Mouse (Mus musculus): Measurements from ENCODE around the gene Fmnl1. TPM values are rescaled to one million over a fixed set of nuclear protein-coding genes. Genes with fewer than 3 reads are reported as not detected.
A peak's percentile ranks its signal among the peaks of the same experiment; 100 is the strongest.

Fmnl1 gene
- polyA plus RNA-seq, 1 experiment from 2014 or later: 1.8 TPM

DNA sequence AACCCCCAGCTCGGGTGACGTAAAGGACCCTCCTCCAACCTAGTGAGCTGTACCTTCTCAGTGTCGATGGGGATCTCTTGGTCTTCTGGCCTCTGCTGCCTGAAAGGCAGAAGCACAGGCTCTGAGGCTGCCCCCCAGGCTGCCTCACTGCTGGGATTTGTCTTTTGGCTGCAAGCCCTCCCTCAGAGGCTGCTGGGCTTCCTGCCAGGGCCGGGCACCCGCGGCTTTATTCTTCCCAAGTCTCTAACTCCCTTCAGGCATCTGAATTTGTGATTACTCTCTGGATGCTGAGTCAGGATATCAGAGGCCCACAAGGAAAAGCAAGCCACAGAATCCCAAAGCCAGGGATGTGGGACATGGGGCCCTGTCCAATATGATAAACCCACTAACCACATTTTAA lies 30.8 kb downstream of the Fmnl1 start:
- no peak overlapping the region for H3K27ac ChIP-seq (ENCODE audit: low read depth, low read length)
- H3K4me1 ChIP-seq (replicated peaks; ENCODE audit: control insufficient read depth, insufficient read depth, low read length): peaks cover 5% of the 10 kb centered on the region; the same call in 1 of the 2 replicates
- 28% methylated on average over 6 of the region's 6 CpGs for WGBS
- H3K9me3 ChIP-seq (ENCODE audit: control insufficient read depth, low read length): no peaks in the 10 kb centered on the region
- ATAC-seq (replicated peaks; ENCODE audit: low FRiP score) (no peak), DNase-seq (ENCODE audit: low spot score) (no peak)
- no peak overlapping the region for H3K9ac ChIP-seq (ENCODE audit: low read length)
- peaks cover 40% of the 10 kb centered on the region for H3K27me3 ChIP-seq (ENCODE audit: control insufficient read depth, insufficient read depth, low read length)
- H3K36me3 ChIP-seq (ENCODE audit: control insufficient read depth, insufficient read depth, low read length): no peaks in the 10 kb centered on the region
- H3K4me3 ChIP-seq (ENCODE audit: low read depth, low read length): no peak overlapping the region
- no peak overlapping the region for H3K4me2 ChIP-seq (ENCODE audit: low read depth, low read length, severe bottlenecking)

DNA sequence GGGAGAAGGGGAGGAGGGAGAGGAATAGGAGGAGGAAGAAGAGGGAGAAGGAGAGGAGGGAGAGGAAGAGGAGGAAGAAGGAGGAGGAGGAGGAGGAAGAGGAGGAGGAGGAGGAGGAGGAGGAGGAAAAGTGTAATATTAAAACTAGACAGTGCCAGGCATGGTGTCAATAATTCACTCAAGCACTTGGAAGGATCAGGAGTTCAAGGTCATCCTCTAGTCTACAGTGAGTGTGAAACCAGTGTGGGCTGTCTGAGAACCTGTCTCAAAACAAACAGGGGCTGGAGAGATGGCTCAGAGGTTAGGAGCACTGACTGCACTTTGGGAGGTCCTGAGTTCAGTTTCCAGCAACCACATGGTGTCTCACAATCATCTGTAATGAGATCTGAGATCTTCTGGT lies 31.5 kb downstream of the Fmnl1 start:
- Histone ChIP-seq H3K4me3 (ENCODE audit: low read depth, low read length) (no peak overlapping the region), H3K9me3 (ENCODE audit: control insufficient read depth, low read length) (no peaks in the 10 kb centered on the region), H3K4me2 (ENCODE audit: low read depth, low read length, severe bottlenecking) (no peak overlapping the region), H3K27me3 (ENCODE audit: control insufficient read depth, insufficient read depth, low read length) (peaks cover 36% of the 10 kb centered on the region), H3K9ac (ENCODE audit: low read length) (no peak overlapping the region), H3K36me3 (ENCODE audit: control insufficient read depth, insufficient read depth, low read length) (no peaks in the 10 kb centered on the region), H3K4me1 (replicated peaks; ENCODE audit: control insufficient read depth, insufficient read depth, low read length) (peaks cover 5% of the 10 kb centered on the region; the same call in 1 of the 2 replicates), H3K27ac (ENCODE audit: low read depth, low read length) (no peak overlapping the region)
- DNase-seq (ENCODE audit: low spot score): no peak
- ATAC-seq (replicated peaks; ENCODE audit: low FRiP score): no peak

- ATAC-seq (replicated peaks; ENCODE audit: low FRiP score): no peak
- 90% methylated on average over 6 of the region's 6 CpGs for WGBS
Measured at GRCm38 (mm10) chr11:103206203-103206602, 35.3 kb downstream of the Fmnl1 start.

DNA sequence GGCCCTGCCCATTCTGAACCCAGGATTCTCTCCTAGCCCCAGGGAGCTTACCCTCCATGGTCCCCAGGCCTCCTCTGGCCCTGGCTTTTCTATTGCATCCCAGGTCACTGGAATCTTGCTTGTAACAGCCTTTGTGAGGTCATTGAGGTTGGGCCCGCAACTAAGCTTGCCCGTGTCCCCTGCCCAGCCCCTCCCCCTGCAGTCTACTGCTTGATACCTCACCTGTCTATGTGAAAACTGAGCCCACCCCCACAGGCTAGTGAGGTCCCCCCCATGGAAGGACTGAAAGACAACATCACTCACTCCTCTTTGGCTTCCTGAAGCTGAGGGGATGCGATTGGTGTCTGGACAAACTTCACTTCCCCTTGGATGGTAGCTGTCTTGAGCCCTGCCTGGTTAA lies 37.6 kb downstream of the Fmnl1 start, which contains the start of gene 1700023F06Rik:
1700023F06Rik (minus strand) TSS at position 101 of the 400 bp plus-strand sequence.
- no peak within 1 kb of the TSS for H3K27ac ChIP-seq (ENCODE audit: low read depth, low read length)
- no peaks in the 10 kb centered on the region for H3K9me3 ChIP-seq (ENCODE audit: control insufficient read depth, low read length)
- no peaks in the 10 kb centered on the region for H3K36me3 ChIP-seq (ENCODE audit: control insufficient read depth, insufficient read depth, low read length)
- H3K4me3 ChIP-seq (ENCODE audit: low read depth, low read length): no peak within 1 kb of the TSS
- DNase-seq (ENCODE audit: low spot score) (no peak), ATAC-seq (replicated peaks; ENCODE audit: low FRiP score) (no peak)
- no peak within 1 kb of the TSS for H3K4me2 ChIP-seq (ENCODE audit: low read depth, low read length, severe bottlenecking)
- H3K27me3 ChIP-seq (ENCODE audit: control insufficient read depth, insufficient read depth, low read length): no peaks in the 10 kb centered on the region
- WGBS: 94% methylated on average over 3 of the region's 3 CpGs
- H3K9ac ChIP-seq (ENCODE audit: low read length): no peak within 1 kb of the TSS
- H3K4me1 ChIP-seq (replicated peaks; ENCODE audit: control insufficient read depth, insufficient read depth, low read length): no peaks in the 10 kb centered on the region

More at GRCm38 (mm10) chr11:103206203-103206602, 35.3 kb downstream of the Fmnl1 start:
- DNase-seq (ENCODE audit: low spot score): no peak
- no peak overlapping the region for H3K27ac ChIP-seq (ENCODE audit: low read depth, low read length)
- no peak overlapping the region for H3K4me3 ChIP-seq (ENCODE audit: low read depth, low read length)
- no peak overlapping the region for H3K9ac ChIP-seq (ENCODE audit: low read length)
- no peaks in the 10 kb centered on the region for H3K9me3 ChIP-seq (ENCODE audit: control insufficient read depth, low read length)
- no peaks in the 10 kb centered on the region for H3K27me3 ChIP-seq (ENCODE audit: control insufficient read depth, insufficient read depth, low read length)
- no peaks in the 10 kb centered on the region for H3K4me1 ChIP-seq (replicated peaks; ENCODE audit: control insufficient read depth, insufficient read depth, low read length)
- H3K4me2 ChIP-seq (ENCODE audit: low read depth, low read length, severe bottlenecking): no peak overlapping the region
- H3K36me3 ChIP-seq (ENCODE audit: control insufficient read depth, insufficient read depth, low read length): no peaks in the 10 kb centered on the region

DNA sequence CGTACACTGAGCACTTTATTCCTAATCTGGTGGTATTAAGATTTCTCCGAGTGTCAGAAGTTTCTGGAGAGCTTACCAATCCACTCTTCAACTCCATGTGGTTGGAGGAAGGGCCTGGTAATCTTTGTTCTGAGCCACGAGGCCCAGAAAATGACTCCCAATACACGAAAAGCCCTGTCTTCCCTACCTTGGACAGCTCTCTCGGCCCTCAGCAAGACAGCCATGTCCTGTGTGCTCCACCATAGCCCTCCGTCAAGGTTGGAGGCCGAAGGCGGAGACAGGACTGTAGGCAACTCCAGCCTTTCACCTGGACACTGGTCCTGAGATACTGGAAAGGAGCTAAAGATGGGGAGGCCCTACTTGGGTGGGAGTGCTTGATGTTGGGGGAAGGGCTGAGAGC lies 39.4 kb downstream of the Fmnl1 start:
- H3K27me3 ChIP-seq (ENCODE audit: control insufficient read depth, insufficient read depth, low read length): no peaks in the 10 kb centered on the region
- no peak overlapping the region for H3K4me3 ChIP-seq (ENCODE audit: low read depth, low read length)
- DNase-seq (ENCODE audit: low spot score) (no peak), ATAC-seq (replicated peaks; ENCODE audit: low FRiP score) (no peak)
- WGBS: 75% methylated on average over 8 of the region's 8 CpGs
- H3K9me3 ChIP-seq (ENCODE audit: control insufficient read depth, low read length): no peaks in the 10 kb centered on the region
- H3K4me1 ChIP-seq (replicated peaks; ENCODE audit: control insufficient read depth, insufficient read depth, low read length): no peaks in the 10 kb centered on the region
- H3K4me2 ChIP-seq (ENCODE audit: low read depth, low read length, severe bottlenecking): no peak overlapping the region
- H3K36me3 ChIP-seq (ENCODE audit: control insufficient read depth, insufficient read depth, low read length): no peaks in the 10 kb centered on the region
- no peak overlapping the region for H3K9ac ChIP-seq (ENCODE audit: low read length)
- no peak overlapping the region for H3K27ac ChIP-seq (ENCODE audit: low read depth, low read length)

DNA sequence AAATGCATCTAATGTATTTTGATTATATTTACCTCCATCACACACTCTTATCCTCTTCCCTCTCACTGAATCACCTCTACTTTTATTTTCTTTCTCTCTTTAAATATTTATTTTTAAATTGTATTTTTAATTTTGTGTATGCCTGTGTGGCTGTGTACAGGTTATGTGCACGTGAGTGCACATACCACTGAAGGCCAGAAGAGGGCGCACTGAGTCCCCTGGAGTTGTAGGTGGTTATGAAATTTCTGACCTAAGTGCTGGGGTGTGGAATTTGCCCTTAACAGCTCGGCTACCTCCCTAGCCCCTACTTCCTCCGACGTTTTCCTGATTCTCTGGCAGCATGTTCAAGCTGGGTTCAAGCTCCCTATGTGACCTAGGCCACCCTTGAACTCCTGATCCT lies 42.8 kb downstream of the Fmnl1 start:
- H3K4me2 ChIP-seq (ENCODE audit: low read depth, low read length, severe bottlenecking): no peak overlapping the region
- no peak overlapping the region for H3K9ac ChIP-seq (ENCODE audit: low read length)
- DNase-seq (ENCODE audit: low spot score): no peak
- H3K27me3 ChIP-seq (ENCODE audit: control insufficient read depth, insufficient read depth, low read length): no peaks in the 10 kb centered on the region
- H3K36me3 ChIP-seq (ENCODE audit: control insufficient read depth, insufficient read depth, low read length): no peaks in the 10 kb centered on the region
- no peak for ATAC-seq (replicated peaks; ENCODE audit: low FRiP score)
- H3K4me1 ChIP-seq (replicated peaks; ENCODE audit: control insufficient read depth, insufficient read depth, low read length): 0 out of 2 replicates have a peak, but pooled peaks cover 2% of the 10 kb centered on the region
- no peak overlapping the region for H3K27ac ChIP-seq (ENCODE audit: low read depth, low read length)
- WGBS: 88% methylated on average over 5 of the region's 5 CpGs
- H3K9me3 ChIP-seq (ENCODE audit: control insufficient read depth, low read length): no peaks in the 10 kb centered on the region
- H3K4me3 ChIP-seq (ENCODE audit: low read depth, low read length): no peak overlapping the region

- H3K9ac ChIP-seq (ENCODE audit: low read length): no peak overlapping the region
- H3K27ac ChIP-seq (ENCODE audit: low read depth, low read length): no peak overlapping the region
- ATAC-seq (replicated peaks; ENCODE audit: low FRiP score): no peak
- no peak overlapping the region for H3K4me2 ChIP-seq (ENCODE audit: low read depth, low read length, severe bottlenecking)
- H3K9me3 ChIP-seq (ENCODE audit: control insufficient read depth, low read length): no peaks in the 10 kb centered on the region
- H3K36me3 ChIP-seq (ENCODE audit: control insufficient read depth, insufficient read depth, low read length): no peaks in the 10 kb centered on the region
- no peak for DNase-seq (ENCODE audit: low spot score)
- H3K27me3 ChIP-seq (ENCODE audit: control insufficient read depth, insufficient read depth, low read length): no peaks in the 10 kb centered on the region
- 0 out of 2 replicates have a peak, but pooled peaks cover 2% of the 10 kb centered on the region for H3K4me1 ChIP-seq (replicated peaks; ENCODE audit: control insufficient read depth, insufficient read depth, low read length)
- 82% methylated on average over 1 of the region's 1 CpGs for WGBS
- no peak overlapping the region for H3K4me3 ChIP-seq (ENCODE audit: low read depth, low read length)
Measured at GRCm38 (mm10) chr11:103215355-103215754, 44.4 kb downstream of the Fmnl1 start.

GRCm38 (mm10) chr11:103217790-103218516 lies 47.0 kb downstream of the Fmnl1 start, which contains the start of gene Spata32:
Spata32 (minus strand) TSS chr11:103218432.
- under 1% methylated on average over 45 of the region's 45 CpGs for WGBS
- peak; percentile 80 for DNase-seq (ENCODE audit: low spot score)
- H3K9ac ChIP-seq (ENCODE audit: low read length): peak within 1 kb of the TSS; percentile 58

GRCm38 (mm10) chr11:103218517-103218901 lies 47.6 kb downstream of the Fmnl1 start:
- Histone ChIP-seq H3K4me2 (ENCODE audit: low read depth, low read length, severe bottlenecking) (peak overlapping the region; percentile 92), H3K36me3 (ENCODE audit: control insufficient read depth, insufficient read depth, low read length) (peaks cover 6% of the 10 kb centered on the region), H3K9ac (ENCODE audit: low read length) (peak overlapping the region; percentile 58), H3K27ac (ENCODE audit: low read depth, low read length) (no peak overlapping the region), H3K4me3 (ENCODE audit: low read depth, low read length) (peak overlapping the region; percentile 28), H3K4me1 (replicated peaks; ENCODE audit: control insufficient read depth, insufficient read depth, low read length) (0 out of 2 replicates have a peak, but pooled peaks cover 2% of the 10 kb centered on the region), H3K27me3 (ENCODE audit: control insufficient read depth, insufficient read depth, low read length) (no peaks in the 10 kb centered on the region), H3K9me3 (ENCODE audit: control insufficient read depth, low read length) (no peaks in the 10 kb centered on the region)
- ATAC-seq (replicated peaks; ENCODE audit: low FRiP score) (peak; percentile 55; the same call in 1 of the 2 replicates), DNase-seq (ENCODE audit: low spot score) (no peak)
- WGBS: 11% methylated on average over 6 of the region's 6 CpGs

More at GRCm38 (mm10) chr11:103217790-103218516, 47.0 kb downstream of the Fmnl1 start, which contains the start of gene Spata32:
- Histone ChIP-seq H3K4me1 (replicated peaks; ENCODE audit: control insufficient read depth, insufficient read depth, low read length) (0 out of 2 replicates have a peak, but pooled peaks cover 2% of the 10 kb centered on the region), H3K9me3 (ENCODE audit: control insufficient read depth, low read length) (no peaks in the 10 kb centered on the region), H3K27ac (ENCODE audit: low read depth, low read length) (no peak within 1 kb of the TSS), H3K36me3 (ENCODE audit: control insufficient read depth, insufficient read depth, low read length) (peaks cover 6% of the 10 kb centered on the region; the same call in 1 of the 2 replicates), H3K4me3 (ENCODE audit: low read depth, low read length) (peak within 1 kb of the TSS; percentile 28), H3K27me3 (ENCODE audit: control insufficient read depth, insufficient read depth, low read length) (no peaks in the 10 kb centered on the region), H3K4me2 (ENCODE audit: low read depth, low read length, severe bottlenecking) (peak within 1 kb of the TSS; percentile 92)
- ATAC-seq (replicated peaks; ENCODE audit: low FRiP score): peak; percentile 79

Data from forebrain, embryonic 11.5 days (tissue).